Mouse (Mus musculus): ENCODE measurements around the gene Sept1. TPM values are rescaled to one million over a fixed set of nuclear protein-coding genes. Genes with fewer than 3 reads are reported as not detected.

Gene Sept1
- polyA plus RNA-seq, 1 experiment, result 1,102 TPM

DNA sequence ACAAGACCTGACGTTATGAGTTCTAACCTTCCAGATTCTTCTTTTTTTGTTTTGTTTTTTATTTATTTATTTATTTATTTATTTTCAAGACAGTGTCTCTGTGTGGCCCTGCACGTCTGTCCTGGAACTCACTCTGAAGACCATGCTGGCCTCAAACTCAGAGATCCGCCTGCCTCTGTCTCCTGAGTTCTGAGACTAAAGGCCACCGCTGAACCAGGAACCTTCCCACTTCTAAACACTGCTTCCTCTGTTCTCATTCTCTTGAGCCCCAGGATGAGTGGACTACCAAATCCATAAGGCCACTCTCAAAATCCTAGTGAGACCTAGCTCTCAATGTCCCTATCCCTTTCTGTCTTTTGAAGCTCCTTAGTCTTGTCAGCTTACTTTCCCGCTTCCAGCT is 23.1 kb downstream of the Sept1 start:
- Histone ChIP-seq H3K4me3 (ENCODE audit: control insufficient read depth, insufficient read depth, low read length) (no peak overlapping the region), H3K27ac (ENCODE audit: control insufficient read depth, insufficient read depth, low read length) (peak overlapping the region; percentile 89), H3K4me1 (replicated peaks; ENCODE audit: control insufficient read depth, insufficient read depth, low read length) (peaks cover 52% of the 10 kb centered on the region), H3K36me3 (ENCODE audit: control insufficient read depth, insufficient read depth, low read length) (peaks cover 11% of the 10 kb centered on the region), H3K27me3 (ENCODE audit: control insufficient read depth, insufficient read depth, low read length) (no peaks in the 10 kb centered on the region)
- TF ChIP-seq POLR2A (IDR thresholded peaks at IDR 0.05; ENCODE audit: control insufficient read depth, extremely low read depth, insufficient read depth, low read length, poor library complexity), result no peak
- no peak for TF ChIP-seq CTCF (IDR thresholded peaks at IDR 0.05; ENCODE audit: borderline replicate concordance, control insufficient read depth, extremely low read depth, insufficient read depth, low read length, poor library complexity)
- DNase-seq, result no peak
- WGBS, result 78% methylated on average over 5 of the region's 5 CpGs

GRCm38 (mm10) chr7:127208553-127209438 is 24.1 kb downstream of the Sept1 start, which contains the start of gene Mylpf:
TSS of gene Mylpf (plus strand) at chr7:127208890.
- Histone ChIP-seq H3K4me3 (ENCODE audit: control insufficient read depth, insufficient read depth, low read length) (peak within 1 kb of the TSS; percentile 81), H3K4me1 (replicated peaks; ENCODE audit: control insufficient read depth, insufficient read depth, low read length) (peaks cover 44% of the 10 kb centered on the region), H3K27me3 (ENCODE audit: control insufficient read depth, insufficient read depth, low read length) (no peaks in the 10 kb centered on the region), H3K36me3 (ENCODE audit: control insufficient read depth, insufficient read depth, low read length) (peaks cover 2% of the 10 kb centered on the region), H3K27ac (ENCODE audit: control insufficient read depth, insufficient read depth, low read length) (peak within 1 kb of the TSS; percentile 89)
- no peak for TF ChIP-seq POLR2A (IDR thresholded peaks at IDR 0.05; ENCODE audit: control insufficient read depth, extremely low read depth, insufficient read depth, low read length, poor library complexity)
- TF ChIP-seq CTCF (IDR thresholded peaks at IDR 0.05; ENCODE audit: borderline replicate concordance, control insufficient read depth, extremely low read depth, insufficient read depth, low read length, poor library complexity), result peak; percentile 52; the same call in 1 of the 2 replicates
- WGBS, result under 1% methylated on average over 44 of the region's 44 CpGs
- DNase-seq, result peak; percentile 93

DNA sequence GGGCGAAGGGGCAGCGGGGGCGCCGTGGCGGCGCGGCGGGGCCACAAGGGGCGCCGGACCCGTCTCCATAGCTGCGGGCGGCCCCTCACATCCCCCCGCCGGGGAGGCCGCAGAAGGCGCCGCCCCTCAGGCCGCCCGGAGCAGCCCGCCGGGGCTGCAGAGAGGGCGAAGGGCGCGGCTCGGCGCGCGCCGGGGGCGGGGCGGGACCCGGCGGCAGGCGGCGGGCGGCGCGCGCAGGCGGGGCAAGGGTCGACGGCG is 24.7 kb downstream of the Sept1 start, which contains the start of gene Tbc1d10b:
Gene Tbc1d10b (minus strand): TSS at position 174 of the 258 bp plus-strand sequence.
- Histone ChIP-seq H3K27me3 (ENCODE audit: control insufficient read depth, insufficient read depth, low read length) (no peaks in the 10 kb centered on the region), H3K27ac (ENCODE audit: control insufficient read depth, insufficient read depth, low read length) (peak within 1 kb of the TSS; percentile 89), H3K4me1 (replicated peaks; ENCODE audit: control insufficient read depth, insufficient read depth, low read length) (peaks cover 40% of the 10 kb centered on the region), H3K36me3 (ENCODE audit: control insufficient read depth, insufficient read depth, low read length) (peaks cover 7% of the 10 kb centered on the region), H3K4me3 (ENCODE audit: control insufficient read depth, insufficient read depth, low read length) (peak within 1 kb of the TSS; percentile 81)
- TF ChIP-seq CTCF (IDR thresholded peaks at IDR 0.05; ENCODE audit: borderline replicate concordance, control insufficient read depth, extremely low read depth, insufficient read depth, low read length, poor library complexity), result no peak
- TF ChIP-seq POLR2A (IDR thresholded peaks at IDR 0.05; ENCODE audit: control insufficient read depth, extremely low read depth, insufficient read depth, low read length, poor library complexity), result no peak
- 2% methylated on average over 35 of the region's 44 CpGs for WGBS
- DNase-seq, result no peak

GRCm38 (mm10) chr7:127207374-127208294 is 25.3 kb downstream of the Sept1 start:
- Histone ChIP-seq H3K4me3 (ENCODE audit: control insufficient read depth, insufficient read depth, low read length) (peak overlapping the region; percentile 81), H3K27ac (ENCODE audit: control insufficient read depth, insufficient read depth, low read length) (peak overlapping the region; percentile 12; the same call in 1 of the 2 replicates), H3K4me1 (replicated peaks; ENCODE audit: control insufficient read depth, insufficient read depth, low read length) (peaks cover 37% of the 10 kb centered on the region), H3K36me3 (ENCODE audit: control insufficient read depth, insufficient read depth, low read length) (peaks cover 13% of the 10 kb centered on the region), H3K27me3 (ENCODE audit: control insufficient read depth, insufficient read depth, low read length) (no peaks in the 10 kb centered on the region)
- WGBS, result under 1% methylated on average over 53 of the region's 53 CpGs
- TF ChIP-seq CTCF (IDR thresholded peaks at IDR 0.05; ENCODE audit: borderline replicate concordance, control insufficient read depth, extremely low read depth, insufficient read depth, low read length, poor library complexity) (no peak), POLR2A (IDR thresholded peaks at IDR 0.05; ENCODE audit: control insufficient read depth, extremely low read depth, insufficient read depth, low read length, poor library complexity) (no peak)
- no peak for DNase-seq

- WGBS, result 38% methylated on average over 2 of the region's 2 CpGs
- no peak for DNase-seq
- TF ChIP-seq POLR2A (IDR thresholded peaks at IDR 0.05; ENCODE audit: control insufficient read depth, extremely low read depth, insufficient read depth, low read length, poor library complexity) (no peak), CTCF (IDR thresholded peaks at IDR 0.05; ENCODE audit: borderline replicate concordance, control insufficient read depth, extremely low read depth, insufficient read depth, low read length, poor library complexity) (no peak)
- peak overlapping the region; percentile 81 for H3K4me3 ChIP-seq (ENCODE audit: control insufficient read depth, insufficient read depth, low read length)
- H3K36me3 ChIP-seq (ENCODE audit: control insufficient read depth, insufficient read depth, low read length), result peaks cover 19% of the 10 kb centered on the region
- peaks cover 37% of the 10 kb centered on the region for H3K4me1 ChIP-seq (replicated peaks; ENCODE audit: control insufficient read depth, insufficient read depth, low read length)
- peak overlapping the region; percentile 15; the same call in 1 of the 2 replicates for H3K27ac ChIP-seq (ENCODE audit: control insufficient read depth, insufficient read depth, low read length)
- H3K27me3 ChIP-seq (ENCODE audit: control insufficient read depth, insufficient read depth, low read length), result no peaks in the 10 kb centered on the region
Observed at GRCm38 (mm10) chr7:127206606-127207005, 26.3 kb downstream of the Sept1 start.

DNA sequence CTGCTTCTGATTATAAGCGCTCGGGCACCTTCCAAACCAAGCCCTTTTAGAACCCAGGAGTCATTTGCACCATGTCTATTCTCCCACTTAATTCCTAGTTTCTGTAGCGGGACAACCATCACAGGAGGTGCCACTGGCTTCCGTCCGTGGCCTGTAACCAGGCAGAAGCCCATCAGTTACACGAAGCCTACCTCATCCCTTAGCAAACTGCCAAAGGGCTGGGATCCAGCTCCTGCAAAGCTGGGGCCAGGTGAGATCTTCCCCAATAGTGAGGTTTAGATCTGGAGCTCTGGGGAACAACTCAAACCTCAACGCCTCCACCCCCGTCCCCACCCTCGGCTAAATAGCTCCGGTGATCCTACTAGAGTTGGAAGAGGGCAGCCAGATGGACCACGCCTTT is 36.4 kb downstream of the Sept1 start:
- WGBS, result 60% methylated on average over 11 of the region's 11 CpGs
- DNase-seq, result no peak
- Histone ChIP-seq H3K4me1 (replicated peaks; ENCODE audit: control insufficient read depth, insufficient read depth, low read length) (peaks cover 17% of the 10 kb centered on the region), H3K27me3 (ENCODE audit: control insufficient read depth, insufficient read depth, low read length) (no peaks in the 10 kb centered on the region), H3K4me3 (ENCODE audit: control insufficient read depth, insufficient read depth, low read length) (peak overlapping the region; percentile 70; the same call in 1 of the 2 replicates), H3K36me3 (ENCODE audit: control insufficient read depth, insufficient read depth, low read length) (peaks cover 53% of the 10 kb centered on the region), H3K27ac (ENCODE audit: control insufficient read depth, insufficient read depth, low read length) (no peak overlapping the region)
- TF ChIP-seq POLR2A (IDR thresholded peaks at IDR 0.05; ENCODE audit: control insufficient read depth, extremely low read depth, insufficient read depth, low read length, poor library complexity) (no peak), CTCF (IDR thresholded peaks at IDR 0.05; ENCODE audit: borderline replicate concordance, control insufficient read depth, extremely low read depth, insufficient read depth, low read length, poor library complexity) (no peak)
